Mouse (Mus musculus): ENCODE data around the gene Wdr35. TPM values are rescaled to one million over a fixed set of nuclear protein-coding genes. Genes with fewer than 3 reads are reported as not detected.

Gene Wdr35
- polyA plus RNA-seq, 1 experiment from 2014 or later = 3.9 TPM

GRCm38 (mm10) chr12:9071493-9071892 lies 97.8 kb downstream of the Wdr35 start:
- no peaks in the 10 kb centered on the region for H3K4me1 ChIP-seq (replicated peaks; ENCODE audit: control insufficient read depth, insufficient read depth, low read length)
- H3K4me2 ChIP-seq = no peak overlapping the region
- DNase-seq (ENCODE audit: low spot score) (no peak), ATAC-seq (replicated peaks; ENCODE audit: low FRiP score) (no peak)
- H3K27ac ChIP-seq (ENCODE audit: low read depth, low read length) = no peak overlapping the region
- no peak overlapping the region for H3K9ac ChIP-seq (ENCODE audit: low read depth, low read length)
- H3K4me3 ChIP-seq (ENCODE audit: low read depth, low read length) = no peak overlapping the region
- no peaks in the 10 kb centered on the region for H3K9me3 ChIP-seq (ENCODE audit: control insufficient read depth, low read length)
- no peaks in the 10 kb centered on the region for H3K27me3 ChIP-seq (replicated peaks; ENCODE audit: control insufficient read depth, insufficient read depth, low read length)
- 55% methylated on average over 4 of the region's 4 CpGs for WGBS
- no peaks in the 10 kb centered on the region for H3K36me3 ChIP-seq (ENCODE audit: control insufficient read depth, insufficient read depth, low read length)

DNA sequence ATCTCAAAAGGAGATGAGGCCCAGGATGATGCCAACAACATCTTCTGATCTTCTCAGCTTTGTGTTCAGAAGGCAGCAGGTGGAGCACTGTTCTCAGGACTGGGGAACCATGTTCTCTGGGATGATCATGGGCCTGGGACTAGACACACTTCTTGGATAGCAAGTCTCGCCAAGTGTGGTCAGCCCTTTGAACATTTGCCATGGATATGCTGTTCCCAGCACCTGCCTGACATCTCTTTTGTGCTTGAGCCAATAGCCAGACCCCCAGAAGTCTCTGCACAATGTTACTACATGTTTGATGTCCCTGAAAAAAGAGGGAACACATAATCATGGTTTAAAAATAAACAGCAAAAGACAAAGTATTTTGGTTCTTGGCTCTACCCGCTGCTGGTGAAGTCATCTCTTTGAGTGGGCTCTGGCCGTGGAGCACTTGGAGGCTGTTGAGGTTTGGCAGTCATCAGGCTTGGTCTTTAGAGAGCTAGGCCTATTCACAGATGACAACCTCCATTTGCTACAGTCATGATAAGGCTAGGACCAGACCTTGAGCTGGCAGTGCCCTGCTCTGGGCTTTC lies 103.9 kb downstream of the Wdr35 start:
- DNase-seq (ENCODE audit: low spot score) (no peak), ATAC-seq (replicated peaks; ENCODE audit: low FRiP score) (no peak)
- Histone ChIP-seq H3K36me3 (ENCODE audit: control insufficient read depth, insufficient read depth, low read length) (no peaks in the 10 kb centered on the region), H3K4me1 (replicated peaks; ENCODE audit: control insufficient read depth, insufficient read depth, low read length) (no peaks in the 10 kb centered on the region), H3K27ac (ENCODE audit: low read depth, low read length) (no peak overlapping the region), H3K4me3 (ENCODE audit: low read depth, low read length) (no peak overlapping the region), H3K9me3 (ENCODE audit: control insufficient read depth, low read length) (no peaks in the 10 kb centered on the region), H3K4me2 (no peak overlapping the region), H3K27me3 (replicated peaks; ENCODE audit: control insufficient read depth, insufficient read depth, low read length) (no peaks in the 10 kb centered on the region), H3K9ac (ENCODE audit: low read depth, low read length) (no peak overlapping the region)
- 89% methylated on average over 3 of the region's 3 CpGs for WGBS

Other genes starting within 250 kb of the Wdr35 start
- gene Sdc1, start 202.6 kb upstream of the Wdr35 start, polyA plus RNA-seq (2014; fragmentation: Nextera tagmentation; extraction: Ambion mirVana) = 50.2 and 51.6 TPM in 2 replicates
- gene Laptm4a, start 52.2 kb upstream of the Wdr35 start, polyA plus RNA-seq (2014; fragmentation: Nextera tagmentation; extraction: Ambion mirVana) = 128 and 129 TPM in 2 replicates
- 0.37 and 0.40 TPM in 2 replicates for gene Matn3, start 26.0 kb upstream of the Wdr35 start, polyA plus RNA-seq (2014; fragmentation: Nextera tagmentation; extraction: Ambion mirVana)
- gene Ttc32, start 56.1 kb downstream of the Wdr35 start, polyA plus RNA-seq (2014; fragmentation: Nextera tagmentation; extraction: Ambion mirVana) = 22.2 and 24.2 TPM in 2 replicates

Measured in liver, embryonic 11.5 days (tissue).